Mouse (Mus musculus) olfactory bulb, adult 2 months (tissue): ENCODE measurements around the gene Kcnip3.

ENCODE experiments used
- CTCF ChIP-seq: fragments of 200-500 bp; IDR thresholded peaks from 2 replicates; pipeline ENCODE4 v1.5.1; 2012; ENCODE audit warnings: low read depth, mild to moderate bottlenecking, low read length, moderate library complexity; ENCODE audit not compliant: insufficient read depth
- POLR2A ChIP-seq: fragments of 200-500 bp; IDR thresholded peaks from 2 replicates; pipeline ENCODE4 v1.6.1; 2012; ENCODE audit warnings: mild to moderate bottlenecking, low read depth, low read length, moderate library complexity; ENCODE audit not compliant: insufficient read depth

- TF ChIP-seq CTCF (no peak), POLR2A (no peak)
These were observed 15.7 kb upstream of the Kcnip3 start for GRCm38 (mm10) chr2:127537548-127537947.
